7 mouse cellular contexts compared by ENCODE assay signal in the genomic region with DNA sequence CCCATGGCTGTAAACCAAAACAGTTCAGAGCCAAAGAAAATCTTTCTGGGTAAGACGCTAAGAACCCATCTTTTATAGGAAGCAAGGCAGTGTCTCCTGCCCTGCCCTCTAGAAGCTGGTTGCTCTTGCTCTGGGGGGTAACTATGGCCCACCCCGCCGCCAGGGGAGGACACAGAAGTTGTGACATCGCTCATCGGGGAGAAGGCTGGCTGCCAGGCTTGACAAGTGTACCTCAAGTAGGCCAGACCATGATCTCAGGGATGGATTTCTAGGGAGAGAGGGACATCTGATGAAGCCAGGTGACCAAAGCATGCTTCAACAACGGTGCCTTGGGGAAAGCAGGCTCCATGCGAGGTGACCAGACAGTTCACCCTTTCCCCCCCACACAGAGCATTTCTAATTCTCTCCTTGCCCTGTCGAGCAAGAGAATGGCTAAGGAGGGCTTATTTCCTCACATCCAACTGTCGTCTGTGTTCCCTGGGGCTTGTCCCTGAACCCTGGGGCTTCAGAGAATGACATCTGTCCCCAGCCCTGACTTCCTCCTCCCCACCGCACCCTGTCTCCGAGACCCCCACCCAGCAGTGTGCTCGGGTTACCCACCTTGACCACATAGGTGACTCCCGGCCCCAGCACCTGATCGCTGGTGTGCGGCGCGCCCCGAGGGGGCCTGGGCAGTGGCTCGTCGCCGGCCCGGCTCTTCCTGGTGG. TPM values are rescaled to one million over a fixed set of nuclear protein-coding genes. Genes with fewer than 3 reads are reported as not detected.
DNase-seq lines count a peak whose midpoint lies in the region; ATAC-seq lines count a peak whose summit lies in the region.

No protein-coding gene starts in this region.

- WGBS in embryonic facial prominence, embryonic 15.5 days: 10% methylated on average over 22 of the region's 22 CpGs

- peaks cover 47% of the 10 kb centered on the region for H3K27me3 ChIP-seq in embryonic facial prominence, embryonic 15.5 days

- H3K9ac ChIP-seq in embryonic facial prominence, embryonic 15.5 days: peak overlapping the region; percentile 37

- peak overlapping the region; percentile 96 for H3K4me2 ChIP-seq in embryonic facial prominence, embryonic 15.5 days (replicated peaks)

- ATAC-seq in embryonic facial prominence, embryonic 15.5 days (ENCODE audit: insufficient number of reproducible peaks, low FRiP score, low TSS enrichment, low read depth): no peak

- H3K9me3 ChIP-seq in embryonic facial prominence, embryonic 15.5 days (replicated peaks): no peaks in the 10 kb centered on the region

- peak overlapping the region; percentile 52 for H3K4me3 ChIP-seq in embryonic facial prominence, embryonic 15.5 days (replicated peaks)

- intact Hi-C loops in left cerebral cortex, postnatal 14 days (cut with DNase I): loop anchor here (5.0 to 10.0 kb wide), 3 partner anchors 36 to 129 kb away; no protein-coding TSS in a partner anchor
- intact Hi-C loops in left cerebral cortex, postnatal 4 days (cut with DNase I): loop anchor here (5.0 kb wide), 1 partner anchor 51 kb away; no protein-coding TSS in a partner anchor

- H3K36me3 ChIP-seq in embryonic facial prominence, embryonic 15.5 days: no peaks in the 10 kb centered on the region

- peak; percentile 22 to 31 for DNase-seq in left cerebral cortex, adult 18-20 months (ENCODE audit: low spot score in 2 of 2)
- no peak for DNase-seq in left cerebral cortex, postnatal 14 days (ENCODE audit: low spot score in 2 of 2)
- peak; percentile 26 for DNase-seq in left cerebral cortex, postnatal 4 days
- DNase-seq in retina, postnatal 1 day: peak; percentile 27
- DNase-seq in ovary, adult 18-20 months (ENCODE audit: low spot score): no peak
- no peak for DNase-seq in spleen, postnatal 14 days (ENCODE audit: low spot score in 2 of 2)

- no peak overlapping the region for H3K27ac ChIP-seq in embryonic facial prominence, embryonic 15.5 days (replicated peaks)

- H3K4me1 ChIP-seq in embryonic facial prominence, embryonic 15.5 days: peaks cover 36% of the 10 kb centered on the region

RNA-seq across cellular contexts. Expression of a gene that starts 2.7 kb away (rescaled TPM):
- 100 to 1,000 TPM; 203 to 207 TPM for total RNA-seq in left cerebral cortex, adult 18-20 months (2021)
- total RNA-seq in left cerebral cortex, postnatal 14 days (2021): 100 to 1,000 TPM; 218 to 226 TPM
- 1.1 and 1.4 TPM in 2 replicates for polyA plus RNA-seq in embryonic facial prominence, embryonic 15.5 days (2015; fragmentation: Nextera tagmentation; extraction: Ambion mirVana)
- 100 to 1,000 TPM; 157 to 163 TPM for total RNA-seq in left cerebral cortex, postnatal 4 days (2021)

Comparison
In these comparisons a context has a peak if more than half of its experiments do, and no peak if none do; other contexts are left out.
1. DNase-seq: peak in left cerebral cortex, adult 18-20 months (2 of 2), left cerebral cortex, postnatal 4 days (single experiment) and retina, postnatal 1 day (single experiment); none in left cerebral cortex, postnatal 14 days (0 of 2), ovary, adult 18-20 months (single experiment) and spleen, postnatal 14 days (0 of 2).